Mouse (Mus musculus) adrenal gland, adult 2 months (tissue): Measurements from ENCODE around the gene Camsap2. TPM values are rescaled to one million over a fixed set of nuclear protein-coding genes. Genes with fewer than 3 reads are reported as not detected.

Experiments used
- DNase-seq: peaks from one replicate; pipeline ENCODE4 v3.0.0; 2021
- polyA plus RNA-seq: library from polyadenylated mRNA; depleted of rRNA; stranded (reverse); fragments of >200 nt; gene quantifications from 2 replicates; pipeline ENCODE4 v1.2.3, GENCODE M21; 2012
- total RNA-seq, 2 experiments: library from RNA; stranded (reverse); gene quantifications; 2 replicates each; pipeline ENCODE4 v1.2.3; 2021

The Camsap2 gene
- total and polyA plus RNA-seq, 3 experiments, result 15.2 to 45.5 (median 38.2) TPM

- DNase-seq, result no peak
Observed at GRCm38 (mm10) chr1:136344281-136344680, 1.6 kb downstream of the Camsap2 start.

- DNase-seq, result no peak
Observed at GRCm38 (mm10) chr1:136343727-136344126, 2.2 kb downstream of the Camsap2 start.

GRCm38 (mm10) chr1:136340541-136340940 lies 5.4 kb downstream of the Camsap2 start:
- DNase-seq, result no peak

- no peak for DNase-seq
Observed at GRCm38 (mm10) chr1:136334743-136335142, 11.2 kb downstream of the Camsap2 start.

- DNase-seq, result no peak
Observed at GRCm38 (mm10) chr1:136333512-136333911, 12.4 kb downstream of the Camsap2 start.

- no peak for DNase-seq
Observed at GRCm38 (mm10) chr1:136333071-136333470, 12.8 kb downstream of the Camsap2 start.

GRCm38 (mm10) chr1:136331836-136332235 lies 14.1 kb downstream of the Camsap2 start:
- DNase-seq, result no peak

- DNase-seq, result no peak
Observed at GRCm38 (mm10) chr1:136329426-136329825, 16.5 kb downstream of the Camsap2 start.

- DNase-seq, result no peak
Observed at GRCm38 (mm10) chr1:136328640-136329039, 17.3 kb downstream of the Camsap2 start.

- no peak for DNase-seq
Observed at GRCm38 (mm10) chr1:136327638-136328037, 18.3 kb downstream of the Camsap2 start.

- DNase-seq, result peak; percentile 46
Observed at GRCm38 (mm10) chr1:136325933-136326332, 20.0 kb downstream of the Camsap2 start.

GRCm38 (mm10) chr1:136322331-136322730 lies 23.6 kb downstream of the Camsap2 start:
- no peak for DNase-seq

- DNase-seq, result no peak
Observed at GRCm38 (mm10) chr1:136316317-136316716, 29.6 kb downstream of the Camsap2 start.

GRCm38 (mm10) chr1:136309193-136309592 lies 36.7 kb downstream of the Camsap2 start:
- DNase-seq, result no peak

- DNase-seq, result peak; percentile 64
Observed at GRCm38 (mm10) chr1:136306424-136306823, 39.5 kb downstream of the Camsap2 start.

GRCm38 (mm10) chr1:136293961-136294360 lies 51.9 kb downstream of the Camsap2 start:
- peak; percentile 43 for DNase-seq

GRCm38 (mm10) chr1:136289803-136290202 lies 56.1 kb downstream of the Camsap2 start:
- DNase-seq, result no peak

GRCm38 (mm10) chr1:136277366-136277765 lies 68.5 kb downstream of the Camsap2 start:
- DNase-seq, result no peak

- DNase-seq, result no peak
Observed at GRCm38 (mm10) chr1:136268224-136268623, 77.7 kb downstream of the Camsap2 start.

- DNase-seq, result no peak
Observed at GRCm38 (mm10) chr1:136266127-136266526, 79.8 kb downstream of the Camsap2 start.

- no peak for DNase-seq
Observed at GRCm38 (mm10) chr1:136263355-136263754, 82.5 kb downstream of the Camsap2 start.

GRCm38 (mm10) chr1:136260635-136261238 lies 85.2 kb downstream of the Camsap2 start, which contains the start of gene Gpr25:
Gene Gpr25 (minus strand): TSS chr1:136260873.
- DNase-seq, result no peak

- peak; percentile 82 for DNase-seq
Observed at GRCm38 (mm10) chr1:136259893-136260634, 85.8 kb downstream of the Camsap2 start.

GRCm38 (mm10) chr1:136259543-136259892 lies 86.4 kb downstream of the Camsap2 start:
- DNase-seq, result no peak
